Mouse (Mus musculus): ENCODE data around the gene Tsga10.
"Not testable (repeated sequence)": the region's sequence is repeated elsewhere in the genome, so short reads cannot be mapped to it uniquely, and the experiment has no call there.

Tsga10 gene

GRCm38 (mm10) chr1:37719761-37720640, 146.2 kb downstream of the Tsga10 start, which contains the start of gene 2010300C02Rik:
TSS of gene 2010300C02Rik (minus strand) at chr1:37720085.
- DNase-seq (ENCODE audit: low spot score in 2 of 2), result peak; percentile 44 to 69

- no peak for DNase-seq (ENCODE audit: low spot score in 2 of 2)
Observed at GRCm38 (mm10) chr1:37719030-37719723, 147.1 kb downstream of the Tsga10 start.

GRCm38 (mm10) chr1:37718516-37718915, 147.7 kb downstream of the Tsga10 start:
- no peak for DNase-seq (ENCODE audit: low spot score in 2 of 2)

- DNase-seq (ENCODE audit: low spot score in 2 of 2), result no peak
Observed at GRCm38 (mm10) chr1:37717415-37718195, 148.6 kb downstream of the Tsga10 start.

GRCm38 (mm10) chr1:37712357-37712737, 153.9 kb downstream of the Tsga10 start:
- DNase-seq (ENCODE audit: low spot score in 2 of 2), result not testable (repeated sequence)

GRCm38 (mm10) chr1:37711596-37712356, 154.5 kb downstream of the Tsga10 start:
- no peak for DNase-seq (ENCODE audit: low spot score in 2 of 2)

- DNase-seq (ENCODE audit: low spot score in 2 of 2), result no peak
Observed at GRCm38 (mm10) chr1:37711082-37711481, 155.1 kb downstream of the Tsga10 start.

- DNase-seq (ENCODE audit: low spot score in 2 of 2), result no peak
Observed at GRCm38 (mm10) chr1:37709736-37710135, 156.5 kb downstream of the Tsga10 start.

GRCm38 (mm10) chr1:37708270-37708955, 157.8 kb downstream of the Tsga10 start:
- DNase-seq (ENCODE audit: low spot score in 2 of 2), result no peak
